Mouse (Mus musculus): Measurements from ENCODE around the gene Olfr1388. TPM values are rescaled to one million over a fixed set of nuclear protein-coding genes. Genes with fewer than 3 reads are reported as not detected.
"Not testable (repeated sequence)": the region's sequence is repeated elsewhere in the genome, so short reads cannot be mapped to it uniquely, and the experiment has no call there.

Gene Olfr1388
- 0.24 and 0.35 TPM in 2 replicates for polyA plus RNA-seq (2012; ENCODE audit: insufficient read depth, insufficient read length, missing spikeins)

- H3K27ac ChIP-seq (ENCODE audit: insufficient read depth, low read depth, low read length), result no peak within 1 kb of the TSS
- H3K4me1 ChIP-seq (ENCODE audit: control insufficient read depth, insufficient read depth, low read length), result no peaks in the 10 kb centered on the region
- H3K4me3 ChIP-seq (ENCODE audit: insufficient read depth, low read length), result no peak within 1 kb of the TSS
- no peak for TF ChIP-seq CTCF (IDR thresholded peaks at IDR 0.05; ENCODE audit: low read depth, low read length)
- no peak for TF ChIP-seq POLR2A (IDR thresholded peaks at IDR 0.05; ENCODE audit: borderline replicate concordance, low read depth, low read length)
Measured at GRCm38 (mm10) chr11:49436411-49436810, at the start of gene Olfr1388. Olfr1388 (plus strand) TSS chr11:49436624.

- not testable (repeated sequence) for H3K27ac ChIP-seq (ENCODE audit: insufficient read depth, low read depth, low read length); H3K4me1 ChIP-seq (ENCODE audit: control insufficient read depth, insufficient read depth, low read length)
Measured at GRCm38 (mm10) chr11:49392707-49393106, 43.7 kb upstream of the Olfr1388 start.

GRCm38 (mm10) chr11:49406784-49407183, 29.6 kb upstream of the Olfr1388 start:
- no peaks in the 10 kb centered on the region for H3K4me1 ChIP-seq (ENCODE audit: control insufficient read depth, insufficient read depth, low read length)
- H3K4me3 ChIP-seq (ENCODE audit: insufficient read depth, low read length), result no peak overlapping the region
- no peak for TF ChIP-seq POLR2A (IDR thresholded peaks at IDR 0.05; ENCODE audit: borderline replicate concordance, low read depth, low read length)
- no peak overlapping the region for H3K27ac ChIP-seq (ENCODE audit: insufficient read depth, low read depth, low read length)

More at GRCm38 (mm10) chr11:49392707-49393106, 43.7 kb upstream of the Olfr1388 start:
- H3K4me3 ChIP-seq (ENCODE audit: insufficient read depth, low read length), result not testable (repeated sequence)

GRCm38 (mm10) chr11:49410540-49410939, 25.9 kb upstream of the Olfr1388 start:
- no peak overlapping the region for H3K4me3 ChIP-seq (ENCODE audit: insufficient read depth, low read length)
- no peak overlapping the region for H3K27ac ChIP-seq (ENCODE audit: insufficient read depth, low read depth, low read length)
- TF ChIP-seq POLR2A (IDR thresholded peaks at IDR 0.05; ENCODE audit: borderline replicate concordance, low read depth, low read length), result no peak
- no peak for TF ChIP-seq CTCF (IDR thresholded peaks at IDR 0.05; ENCODE audit: low read depth, low read length)
- H3K4me1 ChIP-seq (ENCODE audit: control insufficient read depth, insufficient read depth, low read length), result no peaks in the 10 kb centered on the region

GRCm38 (mm10) chr11:49422767-49423166, 13.7 kb upstream of the Olfr1388 start, which contains the start of gene Olfr1389:
Olfr1389 (plus strand) TSS chr11:49423067.
- TF ChIP-seq POLR2A (IDR thresholded peaks at IDR 0.05; ENCODE audit: borderline replicate concordance, low read depth, low read length) (no peak), CTCF (IDR thresholded peaks at IDR 0.05; ENCODE audit: low read depth, low read length) (no peak)
- H3K4me1 ChIP-seq (ENCODE audit: control insufficient read depth, insufficient read depth, low read length), result no peaks in the 10 kb centered on the region
- no peak within 1 kb of the TSS for H3K4me3 ChIP-seq (ENCODE audit: insufficient read depth, low read length)
- H3K27ac ChIP-seq (ENCODE audit: insufficient read depth, low read depth, low read length), result no peak within 1 kb of the TSS

GRCm38 (mm10) chr11:49425257-49425927, 11.0 kb upstream of the Olfr1388 start:
- no peaks in the 10 kb centered on the region for H3K4me1 ChIP-seq (ENCODE audit: control insufficient read depth, insufficient read depth, low read length)
- TF ChIP-seq POLR2A (IDR thresholded peaks at IDR 0.05; ENCODE audit: borderline replicate concordance, low read depth, low read length) (no peak), CTCF (IDR thresholded peaks at IDR 0.05; ENCODE audit: low read depth, low read length) (no peak)
- no peak overlapping the region for H3K4me3 ChIP-seq (ENCODE audit: insufficient read depth, low read length)
- H3K27ac ChIP-seq (ENCODE audit: insufficient read depth, low read depth, low read length), result no peak overlapping the region

- Histone ChIP-seq H3K4me3 (ENCODE audit: insufficient read depth, low read length) (no peak overlapping the region), H3K27ac (ENCODE audit: insufficient read depth, low read depth, low read length) (no peak overlapping the region), H3K4me1 (ENCODE audit: control insufficient read depth, insufficient read depth, low read length) (no peaks in the 10 kb centered on the region)
- TF ChIP-seq POLR2A (IDR thresholded peaks at IDR 0.05; ENCODE audit: borderline replicate concordance, low read depth, low read length) (no peak), CTCF (IDR thresholded peaks at IDR 0.05; ENCODE audit: low read depth, low read length) (no peak)
Measured at GRCm38 (mm10) chr11:49429641-49430040, 6.8 kb upstream of the Olfr1388 start.

- Histone ChIP-seq H3K4me3 (ENCODE audit: insufficient read depth, low read length) (no peak within 1 kb of the TSS), H3K4me1 (ENCODE audit: control insufficient read depth, insufficient read depth, low read length) (no peaks in the 10 kb centered on the region), H3K27ac (ENCODE audit: insufficient read depth, low read depth, low read length) (no peak within 1 kb of the TSS)
- no peak for TF ChIP-seq POLR2A (IDR thresholded peaks at IDR 0.05; ENCODE audit: borderline replicate concordance, low read depth, low read length)
- TF ChIP-seq CTCF (IDR thresholded peaks at IDR 0.05; ENCODE audit: low read depth, low read length), result no peak
Measured at GRCm38 (mm10) chr11:49455043-49455442, 18.6 kb downstream of the Olfr1388 start, which contains the start of gene Olfr1387. Olfr1387 (plus strand) TSS chr11:49455343.

GRCm38 (mm10) chr11:49464746-49465145, 28.3 kb downstream of the Olfr1388 start, which contains the start of gene Olfr1386:
Olfr1386 (plus strand) TSS chr11:49465046.
- not testable (repeated sequence) for H3K27ac ChIP-seq (ENCODE audit: insufficient read depth, low read depth, low read length); H3K4me3 ChIP-seq (ENCODE audit: insufficient read depth, low read length); H3K4me1 ChIP-seq (ENCODE audit: control insufficient read depth, insufficient read depth, low read length)

GRCm38 (mm10) chr11:49485973-49486372, 49.5 kb downstream of the Olfr1388 start:
- Histone ChIP-seq H3K4me3 (ENCODE audit: insufficient read depth, low read length) (no peak overlapping the region), H3K4me1 (ENCODE audit: control insufficient read depth, insufficient read depth, low read length) (no peaks in the 10 kb centered on the region), H3K27ac (ENCODE audit: insufficient read depth, low read depth, low read length) (no peak overlapping the region)
- TF ChIP-seq POLR2A (IDR thresholded peaks at IDR 0.05; ENCODE audit: borderline replicate concordance, low read depth, low read length) (no peak), CTCF (IDR thresholded peaks at IDR 0.05; ENCODE audit: low read depth, low read length) (no peak)

GRCm38 (mm10) chr11:49488770-49489169, 52.3 kb downstream of the Olfr1388 start, which contains the start of gene Olfr1385:
Olfr1385 (plus strand) TSS chr11:49489070.
- not testable (repeated sequence) for H3K4me1 ChIP-seq (ENCODE audit: control insufficient read depth, insufficient read depth, low read length); H3K4me3 ChIP-seq (ENCODE audit: insufficient read depth, low read length); H3K27ac ChIP-seq (ENCODE audit: insufficient read depth, low read depth, low read length)

Other genes starting within 250 kb of the Olfr1388 start
- gene Btnl9, start 249.5 kb upstream of the Olfr1388 start, polyA plus RNA-seq (2012; ENCODE audit: insufficient read depth, insufficient read length, missing spikeins), result 0.15 TPM in 1 of 2 replicates, not detected in the other
- gene Zfp62, start 233.3 kb upstream of the Olfr1388 start, polyA plus RNA-seq (2012; ENCODE audit: insufficient read depth, insufficient read length, missing spikeins), result 28.4 and 30.8 TPM in 2 replicates
- 76.3 and 89.8 TPM in 2 replicates for gene Mgat1, start 192.4 kb upstream of the Olfr1388 start, polyA plus RNA-seq (2012; ENCODE audit: insufficient read depth, insufficient read length, missing spikeins)
- not detected in 2 replicates for gene Olfr1393, start 158.3 kb upstream of the Olfr1388 start, polyA plus RNA-seq (2012; ENCODE audit: insufficient read depth, insufficient read length, missing spikeins)
- gene Olfr1392, start 151.3 kb upstream of the Olfr1388 start, polyA plus RNA-seq (2012; ENCODE audit: insufficient read depth, insufficient read length, missing spikeins), result not detected in 2 replicates
- not detected in 2 replicates for gene Olfr10, start 131.9 kb upstream of the Olfr1388 start, polyA plus RNA-seq (2012; ENCODE audit: insufficient read depth, insufficient read length, missing spikeins)
- not detected in 2 replicates for gene Olfr1391, start 113.9 kb upstream of the Olfr1388 start, polyA plus RNA-seq (2012; ENCODE audit: insufficient read depth, insufficient read length, missing spikeins)
- gene Olfr1390, start 101.4 kb upstream of the Olfr1388 start, polyA plus RNA-seq (2012; ENCODE audit: insufficient read depth, insufficient read length, missing spikeins), result not detected in 2 replicates
- gene Olfr1389, start 13.6 kb upstream of the Olfr1388 start, polyA plus RNA-seq (2012; ENCODE audit: insufficient read depth, insufficient read length, missing spikeins), result not detected in 2 replicates
- not detected in 2 replicates for gene Olfr1387, start 18.7 kb downstream of the Olfr1388 start, polyA plus RNA-seq (2012; ENCODE audit: insufficient read depth, insufficient read length, missing spikeins)
- not detected in 2 replicates for gene Olfr1386, start 28.4 kb downstream of the Olfr1388 start, polyA plus RNA-seq (2012; ENCODE audit: insufficient read depth, insufficient read length, missing spikeins)
- not detected in 2 replicates for gene Olfr1385, start 52.4 kb downstream of the Olfr1388 start, polyA plus RNA-seq (2012; ENCODE audit: insufficient read depth, insufficient read length, missing spikeins)
- not detected in 2 replicates for gene Olfr1384, start 70.1 kb downstream of the Olfr1388 start, polyA plus RNA-seq (2012; ENCODE audit: insufficient read depth, insufficient read length, missing spikeins)
- gene Olfr1383, start 83.0 kb downstream of the Olfr1388 start, polyA plus RNA-seq (2012; ENCODE audit: insufficient read depth, insufficient read length, missing spikeins), result not detected in 2 replicates
- not detected in 2 replicates for gene Olfr1382, start 91.6 kb downstream of the Olfr1388 start, polyA plus RNA-seq (2012; ENCODE audit: insufficient read depth, insufficient read length, missing spikeins)
- not detected in 2 replicates for gene Olfr1381, start 106.8 kb downstream of the Olfr1388 start, polyA plus RNA-seq (2012; ENCODE audit: insufficient read depth, insufficient read length, missing spikeins)
- not detected in 2 replicates for gene Olfr1380, start 120.3 kb downstream of the Olfr1388 start, polyA plus RNA-seq (2012; ENCODE audit: insufficient read depth, insufficient read length, missing spikeins)
- not detected in 2 replicates for gene Flt4, start 172.6 kb downstream of the Olfr1388 start, polyA plus RNA-seq (2012; ENCODE audit: insufficient read depth, insufficient read length, missing spikeins)
- not detected in 2 replicates for gene Scgb3a1, start 227.0 kb downstream of the Olfr1388 start, polyA plus RNA-seq (2012; ENCODE audit: insufficient read depth, insufficient read length, missing spikeins)

All from bone marrow macrophage, adult 2 months (primary cell).